Mouse (Mus musculus) CH12.LX (cell line): ENCODE measurements around the gene Btbd3.

Experiments used
- BHLHE40 ChIP-seq: IDR thresholded peaks from 2 replicates; pipeline ENCODE4 v1.6.1; 2011; ENCODE audit warnings: mild to moderate bottlenecking, low read depth, low read length, improper control_type of control experiment
- CTCF ChIP-seq, 2 experiments: IDR thresholded peaks in 1 of 2; conservative IDR thresholded peaks in 1 of 2; 2 replicates each; pipeline ENCODE4 v1.5.1; 2011 to 2012; ENCODE audit warnings: low read depth in 2 of 2, low read length in 2 of 2, improper control_type of control experiment in 1 of 2, inconsistent platforms in 1 of 2, mild to moderate bottlenecking in 1 of 2, moderate library complexity in 1 of 2
- KAT2A ChIP-seq: IDR thresholded peaks from 2 replicates; pipeline ENCODE4 v1.6.1; 2012; ENCODE audit warnings: low read length, improper control_type of control experiment, inconsistent platforms; ENCODE audit not compliant: insufficient replicate concordance
- NELFE ChIP-seq: IDR thresholded peaks from 2 replicates; pipeline ENCODE4 v1.6.1; 2011; ENCODE audit warnings: low read depth, low read length, improper control_type of control experiment
- PAX5 ChIP-seq: IDR thresholded peaks from 2 replicates; pipeline ENCODE4 v1.6.1; 2012; ENCODE audit warnings: low read length, inconsistent platforms, mixed read lengths
- POLR2A ChIP-seq: IDR thresholded peaks from 2 replicates; pipeline ENCODE4 v1.6.1; 2011; ENCODE audit warnings: low read depth, mild to moderate bottlenecking, improper control_type of control experiment, low read length
- RAD21 ChIP-seq: IDR thresholded peaks from 2 replicates; pipeline ENCODE4 v1.6.1; 2011; ENCODE audit warnings: low read depth, mild to moderate bottlenecking, low read length, improper control_type of control experiment, moderate library complexity
- UBTF ChIP-seq: IDR thresholded peaks from 2 replicates; pipeline ENCODE4 v1.6.1; 2012; ENCODE audit warnings: low read depth, mild to moderate bottlenecking, inconsistent platforms, low read length, improper control_type of control experiment, moderate library complexity
- ZC3H11A ChIP-seq: IDR thresholded peaks from 2 replicates; pipeline ENCODE4 v1.6.1; 2012; ENCODE audit warnings: low read depth, mild to moderate bottlenecking, inconsistent platforms, low read length, improper control_type of control experiment
- ZNF384 ChIP-seq: IDR thresholded peaks from 2 replicates; pipeline ENCODE4 v1.6.1; 2012; ENCODE audit warnings: low read depth, low read length, improper control_type of control experiment, inconsistent platforms

GRCm38 (mm10) chr2:138326367-138326766 is 70.0 kb downstream of the Btbd3 start:
- no peak for TF ChIP-seq NELFE
- no peak for TF ChIP-seq BHLHE40
- no peak for TF ChIP-seq CTCF (conservative IDR thresholded peaks at IDR 0.05 in 1 of 2, IDR thresholded peaks at IDR 0.05 in 1 of 2; ENCODE audit: low read depth in 2 of 2, low read length in 2 of 2)
- no peak for TF ChIP-seq POLR2A
- TF ChIP-seq KAT2A, result no peak
- TF ChIP-seq ZNF384, result no peak
- no peak for TF ChIP-seq ZC3H11A
- no peak for TF ChIP-seq UBTF
- no peak for TF ChIP-seq RAD21
- no peak for TF ChIP-seq PAX5
